Mouse (Mus musculus) myocyte (in vitro differentiated cells): ENCODE results near the gene Ankrd12. TPM values are rescaled to one million over a fixed set of nuclear protein-coding genes. Genes with fewer than 3 reads are reported as not detected.

Experiments
- H3K27me3 ChIP-seq: one replicate; pipeline ENCODE4 v1.6.1; 2011; ENCODE audit not compliant: control insufficient read depth, insufficient read depth, insufficient read length
- H3K36me3 ChIP-seq: one replicate; pipeline ENCODE4 v1.6.1; 2011; ENCODE audit not compliant: control insufficient read depth, insufficient read depth
- H3K4me2 ChIP-seq: one replicate; pipeline ENCODE4 v1.6.1; 2011; ENCODE audit warnings: low read depth, control low read depth
- H3K4me3 ChIP-seq: one replicate; pipeline ENCODE4 v1.5.1; 2011; ENCODE audit warnings: mild to moderate bottlenecking, control low read depth, moderate library complexity
- H3K79me2 ChIP-seq: one replicate; pipeline ENCODE4 v1.6.1; 2011; ENCODE audit not compliant: control insufficient read depth, insufficient read depth
- H3ac ChIP-seq: one replicate; pipeline ENCODE4 v1.6.1; 2011; ENCODE audit not compliant: control insufficient read depth, insufficient read length
- CEBPB ChIP-seq: IDR thresholded peaks from 2 replicates; pipeline ENCODE4 v1.6.1; 2011; ENCODE audit warnings: mild to moderate bottlenecking, moderate library complexity; ENCODE audit not compliant: poor library complexity, insufficient read depth, severe bottlenecking
- E2F4 ChIP-seq: IDR thresholded peaks from one replicate; pipeline ENCODE4 v1.6.1; 2011; ENCODE audit warnings: mild to moderate bottlenecking, control low read depth, moderate library complexity; ENCODE audit not compliant: insufficient read depth
- MAX ChIP-seq: IDR thresholded peaks from one replicate; pipeline ENCODE4 v1.6.1; 2011; ENCODE audit warnings: low read depth, mild to moderate bottlenecking, control low read depth
- MYOD1 ChIP-seq, 3 experiments: IDR thresholded peaks; one replicate each; pipeline ENCODE4 v1.6.1; 2011; ENCODE audit warnings: control low read depth in 2 of 3, low read depth in 2 of 3, mild to moderate bottlenecking in 2 of 3, moderate library complexity in 1 of 3; ENCODE audit not compliant: insufficient read length in 2 of 3, control insufficient read depth in 1 of 3
- MYOG ChIP-seq, 3 experiments: IDR thresholded peaks; one replicate each; pipeline ENCODE4 v1.6.1; 2011; ENCODE audit warnings: control low read depth in 2 of 3, low read depth in 2 of 3, mild to moderate bottlenecking in 2 of 3; ENCODE audit not compliant: insufficient read length in 2 of 3, control insufficient read depth in 1 of 3, insufficient read depth in 1 of 3
- POLR2A ChIP-seq: IDR thresholded peaks from one replicate; pipeline ENCODE4 v1.6.1; 2011; ENCODE audit warnings: low read depth, mild to moderate bottlenecking, control low read depth, moderate library complexity; ENCODE audit not compliant: insufficient read length
- POLR2AphosphoS2 ChIP-seq: IDR thresholded peaks from one replicate; pipeline ENCODE4 v1.6.1; 2011; ENCODE audit warnings: low read depth, control low read depth; ENCODE audit not compliant: insufficient read length
- SRF ChIP-seq: IDR thresholded peaks from one replicate; pipeline ENCODE4 v1.6.1; 2011; ENCODE audit warnings: low read depth; ENCODE audit not compliant: control insufficient read depth, insufficient read length
- TCF12 ChIP-seq: IDR thresholded peaks from one replicate; pipeline ENCODE4 v1.6.1; 2011; ENCODE audit warnings: mild to moderate bottlenecking, control low read depth; ENCODE audit not compliant: poor library complexity, insufficient read depth, severe bottlenecking
- TCF3 ChIP-seq: IDR thresholded peaks from one replicate; pipeline ENCODE4 v1.6.1; 2011; ENCODE audit warnings: low read depth, control low read depth; ENCODE audit not compliant: insufficient read length
- USF1 ChIP-seq: IDR thresholded peaks from one replicate; pipeline ENCODE4 v1.6.1; 2011; ENCODE audit warnings: low read depth, mild to moderate bottlenecking, control low read depth, moderate library complexity
- polyA plus RNA-seq: library from polyadenylated mRNA; unstranded; fragments of >200 nt; fragmentation: generic; extraction: Trizol; gene quantifications from one replicate; pipeline ENCODE4 v1.2.1, GENCODE M21; 2012; ENCODE audit warnings: missing spikeins

Ankrd12 gene
- polyA plus RNA-seq, 1 experiment: 2.7 TPM

- Histone ChIP-seq H3K4me2 (no peak overlapping the region), H3K36me3 (no peaks in the 10 kb centered on the region), H3K4me3 (no peak overlapping the region), H3ac (no peak overlapping the region), H3K27me3 (no peaks in the 10 kb centered on the region), H3K79me2 (no peaks in the 10 kb centered on the region)
- TF ChIP-seq POLR2AphosphoS2 (no peak), MYOD1 (IDR thresholded peaks at IDR 0.05; ENCODE audit: control insufficient read depth in 1 of 3, insufficient read length in 2 of 3, low read depth in 2 of 3) (no peak), USF1 (no peak), TCF3 (no peak), MAX (no peak), CEBPB (no peak)
These were observed 154.9 kb downstream of the Ankrd12 start for GRCm38 (mm10) chr17:65921975-65922374.

GRCm38 (mm10) chr17:65919235-65919634 lies 157.7 kb downstream of the Ankrd12 start:
- no peak for TF ChIP-seq POLR2A
- no peak for TF ChIP-seq TCF3
- TF ChIP-seq E2F4: no peak
- no peak for TF ChIP-seq MYOG (IDR thresholded peaks at IDR 0.05; ENCODE audit: control insufficient read depth in 1 of 3, insufficient read depth in 1 of 3, insufficient read length in 2 of 3, low read depth in 2 of 3)
- TF ChIP-seq MAX: no peak
- TF ChIP-seq CEBPB: no peak
- no peak for TF ChIP-seq USF1
- TF ChIP-seq TCF12: no peak
- no peak for TF ChIP-seq POLR2AphosphoS2
- TF ChIP-seq MYOD1 (IDR thresholded peaks at IDR 0.05; ENCODE audit: control insufficient read depth in 1 of 3, insufficient read length in 2 of 3, low read depth in 2 of 3): no peak
- no peak for TF ChIP-seq SRF
- Histone ChIP-seq H3K4me3 (no peak overlapping the region), H3K36me3 (no peaks in the 10 kb centered on the region), H3K79me2 (no peaks in the 10 kb centered on the region), H3K4me2 (no peak overlapping the region), H3K27me3 (no peaks in the 10 kb centered on the region), H3ac (no peak overlapping the region)

DNA sequence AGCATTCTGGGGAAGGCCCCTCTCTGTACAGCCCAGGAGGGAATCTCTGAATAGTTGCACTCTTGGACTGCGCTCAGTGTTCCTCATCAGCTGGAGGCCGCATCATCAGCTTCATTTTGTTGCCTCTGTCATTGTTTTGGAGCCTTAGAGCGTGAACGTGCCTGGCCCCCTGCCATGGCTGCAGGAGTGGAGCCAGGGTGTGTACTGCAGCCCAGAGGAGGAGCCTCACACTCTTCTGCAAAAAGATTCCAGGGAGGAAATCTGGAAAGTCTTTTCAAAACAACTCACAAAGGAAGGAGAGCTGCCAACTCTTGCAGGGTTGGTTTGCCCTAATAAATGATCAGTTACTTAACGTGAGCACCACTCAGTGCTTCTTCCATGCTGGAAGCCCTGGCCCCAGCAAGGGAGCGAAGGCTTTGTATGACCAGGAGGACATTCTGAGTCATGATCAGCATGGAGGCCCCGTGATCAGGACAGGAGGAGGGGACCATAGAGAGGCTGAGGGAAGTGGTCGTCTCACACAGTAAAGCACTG lies 160.7 kb downstream of the Ankrd12 start:
- no peak overlapping the region for H3ac ChIP-seq
- H3K27me3 ChIP-seq: no peaks in the 10 kb centered on the region
- TF ChIP-seq E2F4 (no peak), TCF12 (no peak), MYOD1 (IDR thresholded peaks at IDR 0.05; ENCODE audit: control insufficient read depth in 1 of 3, insufficient read length in 2 of 3, low read depth in 2 of 3) (no peak), CEBPB (no peak), MYOG (IDR thresholded peaks at IDR 0.05; ENCODE audit: control insufficient read depth in 1 of 3, insufficient read depth in 1 of 3, insufficient read length in 2 of 3, low read depth in 2 of 3) (no peak), POLR2AphosphoS2 (no peak), USF1 (no peak), POLR2A (no peak), SRF (no peak), MAX (no peak)
- H3K36me3 ChIP-seq: no peaks in the 10 kb centered on the region
- no peaks in the 10 kb centered on the region for H3K79me2 ChIP-seq
- H3K4me2 ChIP-seq: peak overlapping the region; percentile 58
- no peak overlapping the region for H3K4me3 ChIP-seq

Other genes with a start within 250 kb of the Ankrd12 start
- gene Ralbp1, start 191.3 kb downstream of the Ankrd12 start, polyA plus RNA-seq: 24.5 TPM
- gene Twsg1, start 125.9 kb downstream of the Ankrd12 start, polyA plus RNA-seq: 9.0 TPM
- 175 TPM for gene Ndufv2, start 24.5 kb upstream of the Ankrd12 start, polyA plus RNA-seq
- gene Washc1, start 34.5 kb upstream of the Ankrd12 start, polyA plus RNA-seq: 40.1 TPM
- 4.7 TPM for gene Ddx11, start 46.4 kb upstream of the Ankrd12 start, polyA plus RNA-seq